Mouse (Mus musculus) heart, postnatal 36 days (tissue): ENCODE results near the gene Mylk4. TPM values are rescaled to one million over a fixed set of nuclear protein-coding genes. Genes with fewer than 3 reads are reported as not detected.

ENCODE experiments used
- DNase-seq, 2 experiments: peaks; one replicate each; pipeline ENCODE4 v3.0.0; 2021 to 2022
- intact Hi-C: fragments of 180-260 bp; cut with DNase I; formaldehyde crosslinking; loops from one replicate; pipeline ENCODE4 v1.15.1; 2025
- total RNA-seq, 2 experiments: library from RNA; stranded (reverse); gene quantifications; 2 replicates each; pipeline ENCODE4 v1.2.3; 2021

The Mylk4 gene
- 100 to 1,000 TPM; 289 to 330 TPM for total RNA-seq

GRCm38 (mm10) chr13:32783816-32784215, at the start of gene Mylk4:
Gene Mylk4, minus strand, starts transcription at chr13:32783954.
- DNase-seq: no peak
- intact Hi-C loops: no loop called here

GRCm38 (mm10) chr13:32833237-32833636, 49.5 kb upstream of the Mylk4 start:
- intact Hi-C loops: no loop called here
- no peak for DNase-seq

GRCm38 (mm10) chr13:32832776-32833175, 49.0 kb upstream of the Mylk4 start:
- intact Hi-C loops: no loop called here
- no peak for DNase-seq

GRCm38 (mm10) chr13:32831505-32832273, 47.9 kb upstream of the Mylk4 start:
- no peak for DNase-seq
- intact Hi-C loops: no loop called here

GRCm38 (mm10) chr13:32828886-32829285, 45.1 kb upstream of the Mylk4 start:
- no peak for DNase-seq
- intact Hi-C loops: no loop called here

GRCm38 (mm10) chr13:32827951-32828350, 44.2 kb upstream of the Mylk4 start:
- peak; percentile 51 to 67 for DNase-seq
- intact Hi-C loops: no loop called here

- intact Hi-C loops: no loop called here
Measured at GRCm38 (mm10) chr13:32827111-32827822, 43.5 kb upstream of the Mylk4 start.

GRCm38 (mm10) chr13:32825546-32825945, 41.8 kb upstream of the Mylk4 start:
- intact Hi-C loops: no loop called here
- DNase-seq: no peak

More at GRCm38 (mm10) chr13:32827111-32827822, 43.5 kb upstream of the Mylk4 start:
- DNase-seq: no peak

GRCm38 (mm10) chr13:32824377-32825330, 40.9 kb upstream of the Mylk4 start:
- intact Hi-C loops: no loop called here
- no peak for DNase-seq

- intact Hi-C loops: no loop called here
- DNase-seq: no peak
Measured at GRCm38 (mm10) chr13:32823126-32823525, 39.4 kb upstream of the Mylk4 start.

- intact Hi-C loops: no loop called here
- DNase-seq: no peak
Measured at GRCm38 (mm10) chr13:32821671-32822070, 37.9 kb upstream of the Mylk4 start.

- DNase-seq: no peak
- intact Hi-C loops: no loop called here
Measured at GRCm38 (mm10) chr13:32819926-32820325, 36.2 kb upstream of the Mylk4 start.

GRCm38 (mm10) chr13:32819241-32819640, 35.5 kb upstream of the Mylk4 start:
- intact Hi-C loops: no loop called here
- DNase-seq: no peak

- intact Hi-C loops: no loop called here
- DNase-seq: no peak
Measured at GRCm38 (mm10) chr13:32807624-32808023, 23.9 kb upstream of the Mylk4 start.

GRCm38 (mm10) chr13:32806820-32807219, 23.1 kb upstream of the Mylk4 start:
- intact Hi-C loops: no loop called here
- no peak for DNase-seq

GRCm38 (mm10) chr13:32803701-32804345, 20.1 kb upstream of the Mylk4 start:
- intact Hi-C loops: loop anchor here (5.0 kb wide), 1 partner anchor 198 kb away; the partner anchor contains the start of gene Serpinb9
- no peak for DNase-seq

GRCm38 (mm10) chr13:32802259-32803081, 18.7 kb upstream of the Mylk4 start, which contains the start of gene D930007J09Rik:
Gene D930007J09Rik, minus strand, starts transcription at chr13:32802849.
- peak; percentile 46 to 66 for DNase-seq
- intact Hi-C loops: loop anchor here (5.0 kb wide), 1 partner anchor 200 kb away; the partner anchor contains the start of gene Serpinb9

- DNase-seq: peak; percentile 90 to 92
- intact Hi-C loops: loop anchor here (5.0 kb wide), 1 partner anchor 201 kb away; the partner anchor contains the start of gene Serpinb9
Measured at GRCm38 (mm10) chr13:32801693-32802221, 18.0 kb upstream of the Mylk4 start, which contains the start of gene Wrnip1. Gene Wrnip1, plus strand, starts transcription at chr13:32802038.

GRCm38 (mm10) chr13:32800859-32801258, 17.1 kb upstream of the Mylk4 start:
- intact Hi-C loops: loop anchor here (5.0 kb wide), 1 partner anchor 201 kb away; the partner anchor contains the start of gene Serpinb9
- no peak for DNase-seq
